Mouse (Mus musculus) forebrain, embryonic 16.5 days (tissue): ENCODE results near the gene Ripply2. TPM values are rescaled to one million over a fixed set of nuclear protein-coding genes. Genes with fewer than 3 reads are reported as not detected.
"Not testable (repeated sequence)": the region's sequence is repeated elsewhere in the genome, so short reads cannot be mapped to it uniquely, and the experiment has no call there.

Experiments used
- ATAC-seq: fragments of 200-750 bp; cut with Nextera tagmentation; 2 replicates; pipeline ENCODE4 v1.8.0; 2017; ENCODE audit warnings: mild to moderate bottlenecking, moderate library complexity
- H3K27ac ChIP-seq: fragments of 300-500 bp; sonication (generic); 2 replicates; pipeline ENCODE4 v1.5.1; 2014; ENCODE audit warnings: low read length, control low read depth
- H3K27me3 ChIP-seq: fragments of 300-500 bp; sonication (generic); replicated peaks from 2 replicates; pipeline ENCODE4 v1.6.1; 2014; ENCODE audit warnings: low read length; ENCODE audit not compliant: control insufficient read depth, insufficient read depth
- H3K36me3 ChIP-seq: fragments of 300-500 bp; sonication (generic); 2 replicates; pipeline ENCODE4 v1.6.1; 2014; ENCODE audit not compliant: control insufficient read depth, insufficient read depth
- H3K4me1 ChIP-seq: fragments of 300-500 bp; sonication (generic); replicated peaks from 2 replicates; pipeline ENCODE4 v1.6.1; 2014; ENCODE audit warnings: low read length; ENCODE audit not compliant: control insufficient read depth, insufficient read depth
- H3K4me2 ChIP-seq: fragments of 300-500 bp; sonication (generic); 2 replicates; pipeline ENCODE4 v1.6.1; 2014; ENCODE audit warnings: mild to moderate bottlenecking, low read length, control low read depth
- H3K4me3 ChIP-seq: fragments of 300-500 bp; sonication (generic); replicated peaks from 2 replicates; pipeline ENCODE4 v1.5.1; 2014; ENCODE audit warnings: mild to moderate bottlenecking, low read length, control low read depth
- H3K9ac ChIP-seq: fragments of 300-500 bp; sonication (generic); replicated peaks from 2 replicates; pipeline ENCODE4 v1.6.1; 2014; ENCODE audit warnings: low read depth, low read length, control low read depth
- H3K9me3 ChIP-seq: fragments of 300-500 bp; sonication (generic); 2 replicates; pipeline ENCODE4 v1.6.1; 2016; ENCODE audit warnings: low read length; ENCODE audit not compliant: control insufficient read depth
- WGBS: fragments of 180-500 bp; shearing (Covaris S2); extraction: QIAGEN DNeasy Blood & Tissue Kit; methylation state at CpG from one replicate; pipeline ENCODE4 v1.1.7; 2014; 5-methylcytosine and 5-hydroxymethylcytosine counted together
- polyA plus RNA-seq: library from polyadenylated mRNA; unstranded; fragments of >200 nt; fragmentation: Nextera tagmentation; extraction: Ambion mirVana; gene quantifications from 2 replicates; pipeline ENCODE4 v1.2.1, GENCODE M21; 2015

Gene Ripply2
- 5.1 and 6.1 TPM in 2 replicates for polyA plus RNA-seq

GRCm38 (mm10) chr9:87015288-87015937 is at the start of gene Ripply2:
Gene Ripply2, plus strand, starts transcription at chr9:87015537.
- peak within 1 kb of the TSS; percentile 85 for H3K4me2 ChIP-seq
- no peaks in the 10 kb centered on the region for H3K9me3 ChIP-seq
- H3K27ac ChIP-seq = no peak within 1 kb of the TSS
- peak within 1 kb of the TSS; percentile 57 for H3K4me3 ChIP-seq
- no peaks in the 10 kb centered on the region for H3K36me3 ChIP-seq
- peak within 1 kb of the TSS; percentile 75 for H3K9ac ChIP-seq
- 1% methylated on average over 71 of the region's 71 CpGs for WGBS
- H3K27me3 ChIP-seq = 0 out of 2 replicates have a peak, but pooled peaks cover 2% of the 10 kb centered on the region
- H3K4me1 ChIP-seq = peaks cover 9% of the 10 kb centered on the region
- peak; percentile 91 for ATAC-seq

GRCm38 (mm10) chr9:86972471-86972870 is 42.9 kb upstream of the Ripply2 start:
- H3K27me3 ChIP-seq, H3K9ac ChIP-seq, H3K4me1 ChIP-seq, H3K36me3 ChIP-seq, H3K9me3 ChIP-seq, ATAC-seq, H3K4me3 ChIP-seq, H3K4me2 ChIP-seq, H3K27ac ChIP-seq: not testable (repeated sequence)

- Histone ChIP-seq H3K36me3 (no peaks in the 10 kb centered on the region), H3K4me2 (no peak overlapping the region), H3K27ac (no peak overlapping the region; the same call in 1 of the 2 replicates), H3K9ac (no peak overlapping the region), H3K9me3 (no peaks in the 10 kb centered on the region), H3K4me3 (no peak overlapping the region), H3K4me1 (no peaks in the 10 kb centered on the region), H3K27me3 (no peaks in the 10 kb centered on the region)
- peak; percentile 93 for ATAC-seq
- 46% methylated on average over 4 of the region's 4 CpGs for WGBS
Measured at GRCm38 (mm10) chr9:86973562-86973961, 41.8 kb upstream of the Ripply2 start.

GRCm38 (mm10) chr9:86976896-86977295 is 38.4 kb upstream of the Ripply2 start:
- H3K4me1 ChIP-seq = peaks cover 3% of the 10 kb centered on the region; the same call in 1 of the 2 replicates
- H3K9me3 ChIP-seq = no peaks in the 10 kb centered on the region
- no peak for ATAC-seq
- 72% methylated on average over 4 of the region's 4 CpGs for WGBS
- H3K9ac ChIP-seq = no peak overlapping the region
- no peaks in the 10 kb centered on the region for H3K36me3 ChIP-seq
- H3K27me3 ChIP-seq = no peaks in the 10 kb centered on the region
- no peak overlapping the region for H3K4me2 ChIP-seq
- no peak overlapping the region for H3K4me3 ChIP-seq
- no peak overlapping the region for H3K27ac ChIP-seq

GRCm38 (mm10) chr9:86978257-86978907 is 37.0 kb upstream of the Ripply2 start:
- no peak overlapping the region for H3K27ac ChIP-seq
- no peak overlapping the region for H3K4me3 ChIP-seq
- WGBS = 77% methylated on average over 7 of the region's 7 CpGs
- H3K9ac ChIP-seq = no peak overlapping the region
- no peaks in the 10 kb centered on the region for H3K27me3 ChIP-seq
- H3K4me1 ChIP-seq = peaks cover 3% of the 10 kb centered on the region; the same call in 1 of the 2 replicates
- H3K4me2 ChIP-seq = no peak overlapping the region
- ATAC-seq = no peak
- H3K9me3 ChIP-seq = no peaks in the 10 kb centered on the region
- H3K36me3 ChIP-seq = no peaks in the 10 kb centered on the region

- no peak overlapping the region for H3K27ac ChIP-seq
- no peaks in the 10 kb centered on the region for H3K27me3 ChIP-seq
- no peak overlapping the region for H3K4me3 ChIP-seq
- no peak for ATAC-seq
- no peaks in the 10 kb centered on the region for H3K36me3 ChIP-seq
- no peak overlapping the region for H3K9ac ChIP-seq
- H3K4me1 ChIP-seq = peaks cover 3% of the 10 kb centered on the region; the same call in 1 of the 2 replicates
- no peaks in the 10 kb centered on the region for H3K9me3 ChIP-seq
- H3K4me2 ChIP-seq = no peak overlapping the region
Measured at GRCm38 (mm10) chr9:86980048-86980447, 35.3 kb upstream of the Ripply2 start.

GRCm38 (mm10) chr9:86980942-86981341 is 34.4 kb upstream of the Ripply2 start:
- WGBS = 53% methylated on average over 2 of the region's 2 CpGs
- Histone ChIP-seq H3K36me3 (no peaks in the 10 kb centered on the region), H3K27ac (no peak overlapping the region), H3K4me2 (no peak overlapping the region), H3K4me1 (peaks cover 3% of the 10 kb centered on the region; the same call in 1 of the 2 replicates), H3K27me3 (no peaks in the 10 kb centered on the region), H3K9me3 (no peaks in the 10 kb centered on the region), H3K4me3 (no peak overlapping the region), H3K9ac (no peak overlapping the region)
- peak; percentile 22; the same call in 1 of the 2 replicates for ATAC-seq

- no peak overlapping the region for H3K27ac ChIP-seq
- H3K4me2 ChIP-seq = no peak overlapping the region
- H3K9ac ChIP-seq = no peak overlapping the region
- 17% methylated on average over 10 of the region's 10 CpGs for whole genome bisulfite sequencing
- no peaks in the 10 kb centered on the region for H3K27me3 ChIP-seq
- H3K4me3 ChIP-seq = no peak overlapping the region
- H3K9me3 ChIP-seq = no peaks in the 10 kb centered on the region
- ATAC-seq = no peak
- no peaks in the 10 kb centered on the region for H3K36me3 ChIP-seq
- peaks cover 3% of the 10 kb centered on the region; the same call in 1 of the 2 replicates for H3K4me1 ChIP-seq
Measured at GRCm38 (mm10) chr9:86981551-86981950, 33.8 kb upstream of the Ripply2 start.

GRCm38 (mm10) chr9:86984583-86984982 is 30.8 kb upstream of the Ripply2 start:
- WGBS = 85% methylated on average over 3 of the region's 3 CpGs
- peaks cover 3% of the 10 kb centered on the region; the same call in 1 of the 2 replicates for H3K4me1 ChIP-seq
- H3K27ac ChIP-seq = no peak overlapping the region
- no peaks in the 10 kb centered on the region for H3K36me3 ChIP-seq
- H3K9ac ChIP-seq = no peak overlapping the region
- no peak overlapping the region for H3K4me2 ChIP-seq
- H3K4me3 ChIP-seq = no peak overlapping the region
- no peak for ATAC-seq
- H3K27me3 ChIP-seq = no peaks in the 10 kb centered on the region
- no peaks in the 10 kb centered on the region for H3K9me3 ChIP-seq
